ENCODE assay signal across 25 mouse cellular contexts in genomic region chr8:86366636-86367035, GRCm38 (mm10).
"Had no signal": no experiment of that assay in that cellular context is flagged by ENCODE, and none has a peak within 500 bp of the region (broad histone marks: within the 10 kb centered on the region; RNA-seq: fewer than 3 reads in every experiment).

No protein-coding gene starts in this region.

- H3K4me2 ChIP-seq: heart, embryonic 11.5 days; heart, embryonic 13.5 days; heart, embryonic 15.5 days; hindbrain, embryonic 15.5 days; kidney, embryonic 15.5 days; limb, embryonic 13.5 days; limb, embryonic 15.5 days; liver, embryonic 12.5 days had no signal

- H3K9ac ChIP-seq: heart, embryonic 13.5 days; heart, embryonic 15.5 days; hindbrain, embryonic 15.5 days; kidney, embryonic 15.5 days; limb, embryonic 13.5 days; limb, embryonic 15.5 days; liver, embryonic 12.5 days; liver, embryonic 14.5 days had no signal

- H3K27ac ChIP-seq: heart, embryonic 13.5 days; heart, embryonic 15.5 days; hindbrain, postnatal 0 days; kidney, embryonic 15.5 days; kidney, postnatal 0 days; limb, embryonic 13.5 days; limb, embryonic 15.5 days; liver, embryonic 12.5 days; liver, embryonic 14.5 days had no signal

- H3K4me3 ChIP-seq: heart, embryonic 13.5 days; heart, embryonic 15.5 days; hindbrain, embryonic 15.5 days; kidney, embryonic 15.5 days; limb, embryonic 13.5 days; limb, embryonic 15.5 days; liver, embryonic 12.5 days had no signal

- H3K36me3 ChIP-seq: heart, embryonic 13.5 days; heart, embryonic 15.5 days; hindbrain, embryonic 15.5 days; kidney, embryonic 15.5 days; limb, embryonic 13.5 days; limb, embryonic 15.5 days; liver, embryonic 12.5 days had no signal

- ATAC-seq: hindbrain, postnatal 0 days; intestine, embryonic 16.5 days; liver, embryonic 12.5 days had no signal

- H3K9me3 ChIP-seq: heart, embryonic 13.5 days; heart, embryonic 15.5 days; hindbrain, embryonic 15.5 days; kidney, embryonic 15.5 days; limb, embryonic 13.5 days; limb, embryonic 15.5 days; liver, embryonic 12.5 days had no signal

- H3K27me3 ChIP-seq: heart, embryonic 13.5 days; heart, embryonic 15.5 days; hindbrain, embryonic 15.5 days; kidney, embryonic 15.5 days; limb, embryonic 13.5 days; limb, embryonic 15.5 days; liver, embryonic 12.5 days had no signal

- H3K4me1 ChIP-seq: heart, embryonic 13.5 days; heart, embryonic 15.5 days; kidney, embryonic 15.5 days; limb, embryonic 13.5 days; limb, embryonic 15.5 days; liver, embryonic 12.5 days had no signal

- DNase-seq: gastrocnemius, postnatal 14 days; gastrocnemius, postnatal 36 days; heart, adult 18-20 months; heart, postnatal 14 days; heart, postnatal 36 days; kidney, adult 11 months; kidney, adult 2 months; kidney, adult 9 months; kidney, postnatal 14 days; kidney, postnatal 36 days; layer of hippocampus, adult 9-11 months; layer of hippocampus, postnatal 36 days; left cerebral cortex, postnatal 4 days had no signal
